Mouse (Mus musculus) embryonic fibroblast, embryonic 13.5 days (primary cell): ENCODE measurements at regions not wholly inside any gene's neighbourhood (a gene's known extent, or its start where the extent isn't known, plus 50 kb on each side); places are given as distances from the start of the nearest gene placed in this dataset.
"Not testable (repeated sequence)": the region's sequence is repeated elsewhere in the genome, so short reads cannot be mapped to it uniquely, and the experiment has no call there.

Source experiments
- H3K27ac ChIP-seq: 2 replicates; pipeline ENCODE4 v1.5.1; 2012; ENCODE audit warnings: low read length, control low read depth, inconsistent platforms; ENCODE audit not compliant: insufficient read depth
- H3K4me1 ChIP-seq: 2 replicates; pipeline ENCODE4 v1.6.1; 2011; ENCODE audit warnings: low read length; ENCODE audit not compliant: control insufficient read depth, insufficient read depth
- H3K4me3 ChIP-seq: 2 replicates; pipeline ENCODE4 v1.5.1; 2011; ENCODE audit warnings: mild to moderate bottlenecking, control low read depth, low read length; ENCODE audit not compliant: insufficient read depth
- CTCF ChIP-seq: IDR thresholded peaks from 2 replicates; pipeline ENCODE4 v1.5.1; 2011; ENCODE audit warnings: mild to moderate bottlenecking, control low read depth, low read length, moderate library complexity, borderline replicate concordance; ENCODE audit not compliant: insufficient read depth
- POLR2A ChIP-seq: IDR thresholded peaks from 2 replicates; pipeline ENCODE4 v1.6.1; 2011; ENCODE audit warnings: low read depth, mild to moderate bottlenecking, control low read depth, low read length, moderate library complexity

GRCm38 (mm10) chr9:88241203-88241995, 85.6 kb upstream of the Nt5e start:
- Histone ChIP-seq H3K4me1 (no peaks in the 10 kb centered on the region), H3K4me3 (peak overlapping the region; percentile 18; the same call in 1 of the 2 replicates), H3K27ac (no peak overlapping the region)
- TF ChIP-seq POLR2A, result peak; percentile 87
- TF ChIP-seq CTCF, result peak; percentile 33; the same call in 1 of the 2 replicates

GRCm38 (mm10) chr9:88242530-88242929, 84.5 kb upstream of the Nt5e start:
- Histone ChIP-seq H3K27ac (no peak overlapping the region), H3K4me3 (no peak overlapping the region), H3K4me1 (no peaks in the 10 kb centered on the region)
- TF ChIP-seq CTCF, result no peak
- no peak for TF ChIP-seq POLR2A

- H3K27ac ChIP-seq, result no peak overlapping the region
- H3K4me3 ChIP-seq, result no peak overlapping the region
- no peak for TF ChIP-seq CTCF
- H3K4me1 ChIP-seq, result no peaks in the 10 kb centered on the region
Measured at GRCm38 (mm10) chr9:88244492-88244891, 82.5 kb upstream of the Nt5e start.

GRCm38 (mm10) chr9:88255948-88256347, 71.0 kb upstream of the Nt5e start:
- H3K4me3 ChIP-seq, result no peak overlapping the region
- TF ChIP-seq POLR2A, result no peak
- TF ChIP-seq CTCF, result no peak
- H3K4me1 ChIP-seq, result no peaks in the 10 kb centered on the region
- no peak overlapping the region for H3K27ac ChIP-seq

GRCm38 (mm10) chr9:88259627-88260026, 67.4 kb upstream of the Nt5e start:
- H3K4me3 ChIP-seq, result no peak overlapping the region
- H3K4me1 ChIP-seq, result no peaks in the 10 kb centered on the region
- H3K27ac ChIP-seq, result no peak overlapping the region
- TF ChIP-seq POLR2A, result no peak
- TF ChIP-seq CTCF, result no peak

- Histone ChIP-seq H3K4me1 (no peaks in the 10 kb centered on the region), H3K27ac (no peak overlapping the region), H3K4me3 (no peak overlapping the region)
- TF ChIP-seq CTCF, result no peak
- TF ChIP-seq POLR2A, result no peak
Measured at GRCm38 (mm10) chr9:88260072-88260635, 66.8 kb upstream of the Nt5e start.

GRCm38 (mm10) chr9:88262461-88262860, 64.5 kb upstream of the Nt5e start:
- Histone ChIP-seq H3K27ac (no peak overlapping the region), H3K4me1 (no peaks in the 10 kb centered on the region), H3K4me3 (no peak overlapping the region)
- TF ChIP-seq CTCF (no peak), POLR2A (no peak)

GRCm38 (mm10) chr9:88266346-88266745, 60.7 kb upstream of the Nt5e start:
- H3K27ac ChIP-seq, H3K4me1 ChIP-seq, H3K4me3 ChIP-seq: not testable (repeated sequence)

- Histone ChIP-seq H3K4me3 (no peak overlapping the region), H3K27ac (no peak overlapping the region), H3K4me1 (peaks cover 3% of the 10 kb centered on the region; the same call in 1 of the 2 replicates)
- TF ChIP-seq POLR2A, result no peak
- TF ChIP-seq CTCF, result no peak
Measured at GRCm38 (mm10) chr9:88268811-88269210, 58.2 kb upstream of the Nt5e start.

GRCm38 (mm10) chr9:88269216-88269615, 57.8 kb upstream of the Nt5e start:
- TF ChIP-seq CTCF (no peak), POLR2A (no peak)
- Histone ChIP-seq H3K27ac (no peak overlapping the region), H3K4me1 (peaks cover 3% of the 10 kb centered on the region; the same call in 1 of the 2 replicates), H3K4me3 (no peak overlapping the region)
